In genomic region chr14:71033586-71033985, GRCm38 (mm10) we compare ENCODE assay signal across 25 mouse cellular contexts.
"Had no signal": no experiment of that assay in that cellular context is flagged by ENCODE, and none has a peak within 500 bp of the region (broad histone marks: within the 10 kb centered on the region; RNA-seq: fewer than 3 reads in every experiment).

No protein-coding gene starts in this region.

- H3K9me3 ChIP-seq: heart, embryonic 10.5 days; heart, embryonic 12.5 days; hindbrain, embryonic 13.5 days; hindbrain, embryonic 15.5 days; kidney, embryonic 15.5 days; limb, embryonic 10.5 days; limb, embryonic 12.5 days; liver, embryonic 13.5 days; liver, embryonic 15.5 days had no signal

- H3K36me3 ChIP-seq: heart, embryonic 10.5 days; heart, embryonic 12.5 days; hindbrain, embryonic 13.5 days; hindbrain, embryonic 15.5 days; kidney, embryonic 15.5 days; limb, embryonic 10.5 days; limb, embryonic 12.5 days; liver, embryonic 13.5 days; liver, embryonic 15.5 days had no signal

- H3K4me3 ChIP-seq: heart, embryonic 10.5 days; heart, embryonic 12.5 days; hindbrain, embryonic 13.5 days; hindbrain, embryonic 15.5 days; kidney, embryonic 15.5 days; left cerebral cortex, adult 2 months; limb, embryonic 10.5 days; limb, embryonic 12.5 days; liver, embryonic 13.5 days; liver, embryonic 15.5 days had no signal

- H3K4me1 ChIP-seq: hindbrain, embryonic 15.5 days; liver, embryonic 13.5 days; liver, embryonic 15.5 days had no signal

- H3K27ac ChIP-seq: heart, embryonic 10.5 days; hindbrain, embryonic 13.5 days; hindbrain, embryonic 15.5 days; hindbrain, postnatal 0 days; kidney, embryonic 15.5 days; kidney, postnatal 0 days; left cerebral cortex, adult 2 months; limb, embryonic 10.5 days; limb, embryonic 12.5 days; liver, embryonic 13.5 days; liver, embryonic 15.5 days had no signal

- H3K27me3 ChIP-seq: hindbrain, embryonic 13.5 days; hindbrain, embryonic 15.5 days; kidney, embryonic 15.5 days; liver, embryonic 13.5 days; liver, embryonic 15.5 days had no signal

- DNase-seq: gastrocnemius, postnatal 14 days; gastrocnemius, postnatal 36 days; heart, adult 18-20 months; heart, postnatal 10 days; kidney, adult 11 months; kidney, adult 2 months; kidney, adult 9 months; kidney, postnatal 14 days; kidney, postnatal 36 days; layer of hippocampus, adult 9-11 months; liver; liver, embryonic 13.5 days had no signal

- ATAC-seq: hindbrain, postnatal 0 days; intestine, embryonic 16.5 days had no signal

- H3K9ac ChIP-seq: heart, embryonic 12.5 days; hindbrain, embryonic 13.5 days; hindbrain, embryonic 15.5 days; kidney, embryonic 15.5 days; limb, embryonic 12.5 days; liver, embryonic 13.5 days; liver, embryonic 15.5 days had no signal

- H3K4me2 ChIP-seq: heart, embryonic 12.5 days; hindbrain, embryonic 13.5 days; hindbrain, embryonic 15.5 days; kidney, embryonic 15.5 days; limb, embryonic 12.5 days; liver, embryonic 11.5 days; liver, embryonic 13.5 days; liver, embryonic 15.5 days had no signal
